Mouse (Mus musculus): ENCODE data around the gene Fbl. TPM values are rescaled to one million over a fixed set of nuclear protein-coding genes. Genes with fewer than 3 reads are reported as not detected.

The Fbl gene
- total RNA-seq, 2 experiments from 2014 or later = 69.4 to 74.5 TPM

Other genes with a start within 250 kb of the Fbl start
- 10 to 100 TPM; 15.6 to 15.9 TPM for gene Zfp974, start 240.2 kb upstream of the Fbl start, total RNA-seq (2021)
- gene Zfp780b, start 190.5 kb upstream of the Fbl start, total RNA-seq (2021) = 10 to 100 TPM; 22.1 to 23.8 TPM
- 1 to 10 TPM; 6.0 to 6.5 TPM for gene Zfp850, start 155.6 kb upstream of the Fbl start, total RNA-seq (2021)
- 100 to 1,000 TPM; 128 to 135 TPM for gene Psmc4, start 119.6 kb upstream of the Fbl start, total RNA-seq (2021)
- under 1 TPM; 0.15 to 0.36 TPM for gene Fcgbp, start 98.5 kb upstream of the Fbl start, total RNA-seq (2021)
- gene 9530053A07Rik, start 40.2 kb upstream of the Fbl start, total RNA-seq (2021) = not detected
- 10 to 100 TPM; 32.9 to 34.8 TPM for gene Dyrk1b, start 9.8 kb downstream of the Fbl start, total RNA-seq (2021)
- 10 to 100 TPM; 73.5 to 79.5 TPM for gene Eid2, start 98.2 kb downstream of the Fbl start, total RNA-seq (2021)
- gene Eid2b, start 108.0 kb downstream of the Fbl start, total RNA-seq (2021) = 10 to 100 TPM; 41.8 to 44.2 TPM
- 1 to 10 TPM; 2.9 to 4.5 TPM for gene Selenov, start 121.5 kb downstream of the Fbl start, total RNA-seq (2021)
- gene Dll3, start 132.5 kb downstream of the Fbl start, total RNA-seq (2021) = 1 to 10 TPM; 1.8 to 3.1 TPM
- 10 to 100 TPM; 44.7 to 49.0 TPM for gene Timm50, start 142.4 kb downstream of the Fbl start, total RNA-seq (2021)
- gene Supt5, start 169.0 kb downstream of the Fbl start, total RNA-seq (2021) = 100 to 1,000 TPM; 113 to 114 TPM
- 100 to 1,000 TPM; 642 to 668 TPM for gene Rps16, start 180.9 kb downstream of the Fbl start, total RNA-seq (2021)
- gene Plekhg2, start 202.9 kb downstream of the Fbl start, total RNA-seq (2021) = 10 to 100 TPM; 10.0 to 12.3 TPM
- 1 to 10 TPM; 1.8 to 2.4 TPM for gene Zfp36, start 210.5 kb downstream of the Fbl start, total RNA-seq (2021)
- gene Med29, start 223.0 kb downstream of the Fbl start, total RNA-seq (2021) = 10 to 100 TPM; 18.5 to 19.3 TPM
- gene Paf1, start 223.2 kb downstream of the Fbl start, total RNA-seq (2021) = 10 to 100 TPM; 65.3 to 66.1 TPM